Mouse (Mus musculus): Measurements from ENCODE around the gene Aldh3a1.

The Aldh3a1 gene

DNA sequence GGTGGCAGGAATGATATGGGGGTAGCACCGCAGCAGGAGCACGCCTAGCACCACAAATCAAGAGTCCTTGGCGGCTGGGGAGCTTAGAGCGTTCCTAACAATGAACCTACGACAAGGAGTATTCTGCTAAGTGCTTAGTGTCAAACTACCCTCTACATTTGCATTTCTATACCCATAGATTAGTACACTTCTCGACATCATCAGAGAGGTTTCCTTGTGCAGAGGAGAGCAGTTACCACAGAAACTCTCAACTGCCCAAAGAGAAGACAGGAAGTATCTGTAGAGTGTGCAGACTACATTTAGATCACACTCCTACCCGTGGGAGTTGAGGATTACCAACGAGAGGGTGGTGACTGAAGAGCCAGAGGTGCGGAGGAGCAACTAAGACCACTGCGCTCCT is 44.4 kb downstream of the Aldh3a1 start:
- no peak for DNase-seq

- no peak for DNase-seq
These were observed 45.5 kb downstream of the Aldh3a1 start for GRCm38 (mm10) chr11:61252807-61253206.

- DNase-seq = no peak
These were observed 51.8 kb downstream of the Aldh3a1 start for GRCm38 (mm10) chr11:61259106-61259505.

- DNase-seq = no peak
These were observed 55.2 kb downstream of the Aldh3a1 start for GRCm38 (mm10) chr11:61262516-61262915.

DNA sequence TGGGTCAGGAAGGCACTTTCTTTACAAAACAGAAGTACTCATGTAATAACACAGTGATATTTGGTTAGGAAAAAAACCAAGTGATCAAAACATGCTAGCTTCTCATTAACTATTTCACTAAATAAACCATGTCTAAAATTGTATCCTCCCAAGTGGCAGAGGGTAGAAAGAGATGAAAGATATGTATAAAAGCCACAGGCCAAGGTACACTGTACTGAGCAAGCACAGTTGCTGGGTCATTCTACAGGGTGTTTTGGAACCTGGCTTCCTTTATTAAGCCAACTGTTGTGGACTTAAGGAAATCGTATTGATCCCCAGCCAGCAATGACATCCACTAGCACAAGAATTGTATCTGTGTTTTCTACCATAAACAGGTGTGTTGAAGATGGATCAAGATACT is 56.5 kb downstream of the Aldh3a1 start:
- DNase-seq = no peak

GRCm38 (mm10) chr11:61266551-61267533 is 59.5 kb downstream of the Aldh3a1 start, which contains the start of gene Aldh3a2:
Aldh3a2 (minus strand) TSS chr11:61267464.
- DNase-seq = peak; percentile 94
